17 mouse cellular contexts compared by ENCODE assay signal in the genomic region with DNA sequence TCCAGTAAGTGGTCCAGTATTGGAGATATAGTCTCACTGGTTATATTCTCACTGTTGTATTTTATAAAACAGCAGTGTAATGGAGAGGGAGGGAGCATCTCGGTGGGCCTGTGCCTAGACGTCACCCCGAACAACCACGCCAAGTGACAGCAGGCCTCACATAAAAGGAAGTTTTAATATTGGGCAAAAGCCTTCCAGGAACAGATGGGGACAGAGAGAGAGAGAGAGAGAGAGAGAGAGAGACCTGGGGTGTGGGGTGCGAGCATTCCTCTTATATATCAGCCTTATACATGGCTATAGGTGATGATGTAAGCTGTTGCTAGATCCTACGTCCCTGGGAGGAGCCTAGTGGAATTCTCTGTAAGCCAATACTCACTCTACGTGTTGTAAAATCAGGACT.
DNase-seq lines count a peak whose midpoint lies in the region; ATAC-seq and TF ChIP-seq lines count a peak whose summit lies in the region.
"Had no signal": no experiment of that assay in that cellular context is flagged by ENCODE, and none has a peak within 500 bp of the region (broad histone marks: within the 10 kb centered on the region; RNA-seq: fewer than 3 reads in every experiment).

No protein-coding gene starts in this region.

- H3K36me3 ChIP-seq in forebrain, embryonic 14.5 days (ENCODE audit: control insufficient read depth, insufficient read depth, low read length): no peaks in the 10 kb centered on the region
- no peaks in the 10 kb centered on the region for H3K36me3 ChIP-seq in forebrain, embryonic 12.5 days (replicated peaks)
- H3K36me3 ChIP-seq in kidney, embryonic 16.5 days (ENCODE audit: insufficient read depth, low read length): 0 out of 2 replicates have a peak, but pooled peaks cover 5% of the 10 kb centered on the region
- H3K36me3 ChIP-seq in forebrain, embryonic 16.5 days (ENCODE audit: control insufficient read depth, insufficient read depth): no peaks in the 10 kb centered on the region
- peaks cover 4% of the 10 kb centered on the region for H3K36me3 ChIP-seq in liver, postnatal 0 days (replicated peaks; ENCODE audit: insufficient read depth, low read length)
- H3K36me3 ChIP-seq: embryonic facial prominence, embryonic 10.5 days; heart, embryonic 10.5 days; limb, embryonic 15.5 days had no signal

- TF ChIP-seq EP300 in liver, postnatal 0 days (IDR thresholded peaks at IDR 0.05; ENCODE audit: low read depth): no peak

- 76% methylated on average over 7 of the region's 7 CpGs for WGBS in forebrain, embryonic 14.5 days
- 88% methylated on average over 7 of the region's 7 CpGs for WGBS in forebrain, embryonic 12.5 days
- 79% methylated on average over 7 of the region's 7 CpGs for WGBS in kidney, embryonic 16.5 days
- WGBS in forebrain, embryonic 16.5 days: 67% methylated on average over 7 of the region's 7 CpGs
- WGBS in liver, postnatal 0 days (ENCODE audit: insufficient replicate concordance): 72% methylated on average over 7 of the region's 7 CpGs

- H3K27ac ChIP-seq in forebrain, embryonic 14.5 days (ENCODE audit: low read depth, low read length): no peak overlapping the region
- H3K27ac ChIP-seq in forebrain, embryonic 12.5 days: no peak overlapping the region
- H3K27ac ChIP-seq in kidney, embryonic 16.5 days (ENCODE audit: low read length): peak overlapping the region; percentile 13; the same call in 1 of the 2 replicates
- H3K27ac ChIP-seq in forebrain, embryonic 16.5 days (ENCODE audit: low read length): no peak overlapping the region
- no peak overlapping the region; the same call in 1 of the 2 replicates for H3K27ac ChIP-seq in liver, postnatal 0 days (ENCODE audit: low read depth)
- H3K27ac ChIP-seq: embryonic facial prominence, embryonic 10.5 days; heart, embryonic 10.5 days; limb, embryonic 15.5 days had no signal

- H3K4me1 ChIP-seq in forebrain, embryonic 14.5 days (ENCODE audit: control insufficient read depth, insufficient read depth, low read length): no peaks in the 10 kb centered on the region
- H3K4me1 ChIP-seq in forebrain, embryonic 12.5 days: no peaks in the 10 kb centered on the region
- H3K4me1 ChIP-seq in kidney, embryonic 16.5 days (ENCODE audit: insufficient read depth, low read length): peaks cover 10% of the 10 kb centered on the region; the same call in 1 of the 2 replicates
- no peaks in the 10 kb centered on the region for H3K4me1 ChIP-seq in forebrain, embryonic 16.5 days (replicated peaks; ENCODE audit: control insufficient read depth, insufficient read depth, low read length)
- H3K4me1 ChIP-seq in liver, postnatal 0 days (ENCODE audit: insufficient read depth): no peaks in the 10 kb centered on the region
- H3K4me1 ChIP-seq: embryonic facial prominence, embryonic 10.5 days; limb, embryonic 15.5 days; megakaryocyte, embryonic 14.5 days had no signal

- no peak overlapping the region for H3K4me2 ChIP-seq in forebrain, embryonic 14.5 days (ENCODE audit: low read length)
- no peak overlapping the region for H3K4me2 ChIP-seq in forebrain, embryonic 12.5 days
- no peak overlapping the region for H3K4me2 ChIP-seq in kidney, embryonic 16.5 days (replicated peaks; ENCODE audit: low read depth, low read length)
- H3K4me2 ChIP-seq in forebrain, embryonic 16.5 days (ENCODE audit: low read length): no peak overlapping the region
- H3K4me2 ChIP-seq in liver, postnatal 0 days (ENCODE audit: low read depth, low read length): no peak overlapping the region
- H3K4me2 ChIP-seq: limb, embryonic 15.5 days had no signal

- no peak for TF ChIP-seq CTCF in liver, postnatal 0 days (IDR thresholded peaks at IDR 0.05; ENCODE audit: low read depth)

- no peaks in the 10 kb centered on the region for H3K27me3 ChIP-seq in forebrain, embryonic 14.5 days (replicated peaks; ENCODE audit: control insufficient read depth, insufficient read depth, low read length)
- no peaks in the 10 kb centered on the region for H3K27me3 ChIP-seq in forebrain, embryonic 12.5 days
- H3K27me3 ChIP-seq in kidney, embryonic 16.5 days (ENCODE audit: insufficient read depth, low read length): no peaks in the 10 kb centered on the region
- no peaks in the 10 kb centered on the region for H3K27me3 ChIP-seq in forebrain, embryonic 16.5 days (replicated peaks; ENCODE audit: control insufficient read depth, insufficient read depth, low read length)
- no peaks in the 10 kb centered on the region for H3K27me3 ChIP-seq in liver, postnatal 0 days (ENCODE audit: insufficient read depth, low read length)
- H3K27me3 ChIP-seq: limb, embryonic 15.5 days; megakaryocyte, embryonic 14.5 days had no signal

- peak; percentile 36 for DNase-seq in forebrain, embryonic 14.5 days (ENCODE audit: low spot score)
- no peak for DNase-seq in kidney, adult 9 months
- no peak for DNase-seq in liver, postnatal 0 days
- DNase-seq: adrenal gland, adult 2 months; gastrocnemius, postnatal 25 days; heart, postnatal 10 days; right cerebral cortex, postnatal 4 days; thymus, postnatal 36 days had no signal

- no peak overlapping the region for H3K9ac ChIP-seq in forebrain, embryonic 14.5 days (ENCODE audit: low read length)
- H3K9ac ChIP-seq in forebrain, embryonic 12.5 days: no peak overlapping the region
- no peak overlapping the region for H3K9ac ChIP-seq in kidney, embryonic 16.5 days (replicated peaks; ENCODE audit: low read length)
- H3K9ac ChIP-seq in forebrain, embryonic 16.5 days (replicated peaks; ENCODE audit: low read depth, low read length): no peak overlapping the region
- H3K9ac ChIP-seq in liver, postnatal 0 days (replicated peaks): no peak overlapping the region
- H3K9ac ChIP-seq: limb, embryonic 15.5 days had no signal

- ATAC-seq in forebrain, embryonic 14.5 days: peak; percentile 77
- no peak for ATAC-seq in forebrain, embryonic 12.5 days (ENCODE audit: low FRiP score)
- ATAC-seq in kidney, embryonic 16.5 days (ENCODE audit: low FRiP score, low TSS enrichment): peak; percentile 58; the same call in 1 of the 2 replicates
- peak; percentile 84 for ATAC-seq in forebrain, embryonic 16.5 days
- ATAC-seq in liver, postnatal 0 days: 0 out of 2 replicates have a peak, but pooled peaks have one; percentile 15
- ATAC-seq in megakaryocyte, adult 5-6 weeks (ENCODE audit: poor library complexity, severe bottlenecking): no peak
- ATAC-seq: inflammation-experienced regulatory T-cells, adult 6 months had no signal

- H3K9me3 ChIP-seq in forebrain, embryonic 14.5 days (replicated peaks; ENCODE audit: control insufficient read depth, low read length): no peaks in the 10 kb centered on the region
- H3K9me3 ChIP-seq in forebrain, embryonic 12.5 days: no peaks in the 10 kb centered on the region
- no peaks in the 10 kb centered on the region for H3K9me3 ChIP-seq in kidney, embryonic 16.5 days (ENCODE audit: low read length)
- no peaks in the 10 kb centered on the region for H3K9me3 ChIP-seq in forebrain, embryonic 16.5 days (ENCODE audit: control insufficient read depth, low read length)
- no peaks in the 10 kb centered on the region for H3K9me3 ChIP-seq in liver, postnatal 0 days (ENCODE audit: low read length)
- H3K9me3 ChIP-seq: embryonic facial prominence, embryonic 10.5 days; heart, embryonic 10.5 days; limb, embryonic 15.5 days; megakaryocyte, embryonic 14.5 days had no signal

- H3K4me3 ChIP-seq in forebrain, embryonic 14.5 days (ENCODE audit: low read depth, low read length): no peak overlapping the region
- no peak overlapping the region for H3K4me3 ChIP-seq in forebrain, embryonic 12.5 days (replicated peaks)
- H3K4me3 ChIP-seq in kidney, embryonic 16.5 days (ENCODE audit: low read length): no peak overlapping the region
- H3K4me3 ChIP-seq in forebrain, embryonic 16.5 days (replicated peaks; ENCODE audit: low read length): no peak overlapping the region
- H3K4me3 ChIP-seq in liver, postnatal 0 days (ENCODE audit: low read depth, low read length): no peak overlapping the region
- H3K4me3 ChIP-seq: embryonic facial prominence, embryonic 10.5 days; heart, embryonic 10.5 days; limb, embryonic 15.5 days; megakaryocyte, embryonic 14.5 days had no signal

Comparison
In these comparisons a context has a peak if more than half of its experiments do, and no peak if none do; other contexts are left out.
1. ATAC-seq: peak in forebrain, embryonic 14.5 days (single experiment), kidney, embryonic 16.5 days (single experiment), forebrain, embryonic 16.5 days (single experiment) and liver, postnatal 0 days (single experiment); none in forebrain, embryonic 12.5 days (single experiment) and megakaryocyte, adult 5-6 weeks (single experiment).